Mouse (Mus musculus): ENCODE results near the gene Cfap298. TPM values are rescaled to one million over a fixed set of nuclear protein-coding genes. Genes with fewer than 3 reads are reported as not detected.

Gene Cfap298
- polyA plus RNA-seq, 1 experiment from 2014 or later, result 44.0 TPM

DNA sequence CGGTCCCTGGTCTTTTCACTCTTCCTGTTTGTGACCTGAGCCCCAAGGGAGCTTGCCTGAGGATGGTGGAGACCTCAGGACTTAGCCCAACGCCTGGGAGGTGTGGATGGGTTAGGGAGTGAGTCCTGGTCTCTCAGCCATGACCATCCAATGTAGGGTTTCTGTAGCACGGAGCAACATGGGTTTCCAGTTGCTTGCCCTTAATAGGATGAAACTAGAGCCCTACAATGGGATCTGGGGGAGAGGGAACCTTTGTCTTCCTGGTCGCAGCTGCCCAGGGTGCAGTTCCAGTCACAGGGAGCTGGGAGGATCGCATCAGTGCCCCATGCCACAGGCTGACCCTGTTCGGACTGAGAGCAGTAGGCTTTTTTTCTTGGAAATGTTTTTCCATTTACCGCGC is 17.8 kb downstream of the Cfap298 start:
- Histone ChIP-seq H3K9ac (replicated peaks; ENCODE audit: low read length) (no peak overlapping the region), H3K4me3 (ENCODE audit: low read length) (no peak overlapping the region), H3K4me1 (ENCODE audit: insufficient read depth, low read length) (peaks cover 14% of the 10 kb centered on the region), H3K27me3 (ENCODE audit: insufficient read depth, low read length) (no peaks in the 10 kb centered on the region), H3K4me2 (replicated peaks; ENCODE audit: low read depth, low read length) (no peak overlapping the region), H3K36me3 (ENCODE audit: insufficient read depth, low read length) (no peaks in the 10 kb centered on the region), H3K27ac (ENCODE audit: low read length) (peak overlapping the region; percentile 70), H3K9me3 (ENCODE audit: low read length) (peaks cover 4% of the 10 kb centered on the region; the same call in 1 of the 2 replicates)
- WGBS, result 40% methylated on average over 8 of the region's 8 CpGs
- peak; percentile 93 for ATAC-seq (ENCODE audit: low FRiP score, low TSS enrichment)

DNA sequence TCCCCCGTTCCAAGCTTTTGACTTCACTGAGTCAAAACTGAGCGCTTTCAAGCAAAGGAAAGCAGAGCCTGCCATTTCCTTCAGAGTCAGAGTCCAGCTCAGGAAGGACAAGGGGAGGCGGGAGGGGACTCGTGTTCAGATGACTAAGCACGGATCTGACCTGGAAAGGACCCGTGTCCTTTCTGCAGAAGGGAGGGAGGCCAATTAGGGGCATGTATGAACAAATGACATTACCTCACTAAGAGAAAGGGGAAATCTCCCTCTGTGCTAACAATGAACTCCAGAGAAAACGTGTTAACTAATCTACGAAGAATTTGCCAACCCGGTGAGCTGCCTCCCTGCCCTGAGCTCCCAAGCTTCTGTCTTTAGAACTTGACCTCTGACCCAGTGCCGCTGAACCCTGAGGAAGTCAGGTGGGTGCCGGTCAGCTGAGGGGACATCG is 18.9 kb downstream of the Cfap298 start:
- H3K9me3 ChIP-seq (ENCODE audit: low read length), result peaks cover 4% of the 10 kb centered on the region; the same call in 1 of the 2 replicates
- peak overlapping the region; percentile 51 for H3K9ac ChIP-seq (replicated peaks; ENCODE audit: low read length)
- 16% methylated on average over 12 of the region's 12 CpGs for WGBS
- H3K27ac ChIP-seq (ENCODE audit: low read length), result peak overlapping the region; percentile 7; the same call in 1 of the 2 replicates
- peak overlapping the region; percentile 13; the same call in 1 of the 2 replicates for H3K4me3 ChIP-seq (ENCODE audit: low read length)
- peak; percentile 67 for ATAC-seq (ENCODE audit: low FRiP score, low TSS enrichment)
- no peaks in the 10 kb centered on the region for H3K36me3 ChIP-seq (ENCODE audit: insufficient read depth, low read length)
- H3K27me3 ChIP-seq (ENCODE audit: insufficient read depth, low read length), result no peaks in the 10 kb centered on the region
- peaks cover 14% of the 10 kb centered on the region for H3K4me1 ChIP-seq (ENCODE audit: insufficient read depth, low read length)
- H3K4me2 ChIP-seq (replicated peaks; ENCODE audit: low read depth, low read length), result peak overlapping the region; percentile 36

- no peaks in the 10 kb centered on the region for H3K27me3 ChIP-seq (ENCODE audit: insufficient read depth, low read length)
- H3K9me3 ChIP-seq (ENCODE audit: low read length), result no peaks in the 10 kb centered on the region
- H3K4me2 ChIP-seq (replicated peaks; ENCODE audit: low read depth, low read length), result no peak overlapping the region
- no peak for ATAC-seq (ENCODE audit: low FRiP score, low TSS enrichment)
- peaks cover 8% of the 10 kb centered on the region for H3K4me1 ChIP-seq (ENCODE audit: insufficient read depth, low read length)
- H3K36me3 ChIP-seq (ENCODE audit: insufficient read depth, low read length), result no peaks in the 10 kb centered on the region
- no peak overlapping the region for H3K9ac ChIP-seq (replicated peaks; ENCODE audit: low read length)
- no peak overlapping the region for H3K27ac ChIP-seq (ENCODE audit: low read length)
- WGBS, result 88% methylated on average over 13 of the region's 13 CpGs
- no peak overlapping the region for H3K4me3 ChIP-seq (ENCODE audit: low read length)
Observed at GRCm38 (mm10) chr16:90911766-90912165, 23.1 kb downstream of the Cfap298 start.

DNA sequence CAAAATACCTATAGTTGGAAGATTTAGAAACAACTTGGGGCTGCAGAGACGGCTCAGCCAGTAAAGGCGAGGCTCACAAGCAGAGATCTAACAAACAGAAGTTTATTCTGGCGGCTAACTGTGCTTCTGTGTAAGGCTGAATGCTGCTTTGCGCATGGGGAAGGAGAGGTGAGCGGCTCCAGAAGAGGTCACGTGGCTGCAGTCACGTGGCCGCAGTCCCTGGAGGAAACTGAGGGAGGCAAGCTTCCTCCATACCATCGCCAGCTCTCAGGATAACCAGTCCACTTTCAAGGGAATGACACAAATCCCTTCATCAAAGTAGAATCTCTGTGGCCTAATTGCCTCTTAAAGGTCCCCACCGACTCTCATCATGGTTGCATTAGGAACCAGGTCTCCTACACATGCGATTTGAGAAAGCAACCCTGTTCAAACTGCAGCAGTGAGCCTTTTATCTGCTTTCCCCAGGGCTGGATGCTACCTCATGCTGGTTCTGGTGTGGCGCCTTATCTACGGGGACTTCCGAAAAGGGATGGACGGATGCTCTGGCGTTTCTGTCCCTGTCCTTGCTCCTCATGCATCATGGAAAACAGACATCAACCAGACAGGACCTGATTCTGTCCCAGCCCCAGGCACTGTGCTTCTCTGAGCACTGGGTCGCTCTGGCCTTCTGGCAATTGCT is 23.9 kb downstream of the Cfap298 start:
- 84% methylated on average over 17 of the region's 17 CpGs for WGBS

GRCm38 (mm10) chr16:90907250-90907649 is 27.7 kb downstream of the Cfap298 start:
- 71% methylated on average over 7 of the region's 7 CpGs for WGBS
- Histone ChIP-seq H3K4me1 (ENCODE audit: insufficient read depth, low read length) (no peaks in the 10 kb centered on the region), H3K27ac (ENCODE audit: low read length) (no peak overlapping the region), H3K9me3 (ENCODE audit: low read length) (no peaks in the 10 kb centered on the region), H3K4me2 (replicated peaks; ENCODE audit: low read depth, low read length) (no peak overlapping the region), H3K4me3 (ENCODE audit: low read length) (no peak overlapping the region), H3K36me3 (ENCODE audit: insufficient read depth, low read length) (no peaks in the 10 kb centered on the region), H3K27me3 (ENCODE audit: insufficient read depth, low read length) (no peaks in the 10 kb centered on the region), H3K9ac (replicated peaks; ENCODE audit: low read length) (no peak overlapping the region)
- ATAC-seq (ENCODE audit: low FRiP score, low TSS enrichment), result no peak

More for the DNA sequence above, 23.9 kb downstream of the Cfap298 start:
- no peaks in the 10 kb centered on the region for H3K27me3 ChIP-seq (ENCODE audit: insufficient read depth, low read length)
- ATAC-seq (ENCODE audit: low FRiP score, low TSS enrichment), result no peak
- H3K4me3 ChIP-seq (ENCODE audit: low read length), result no peak overlapping the region
- H3K4me1 ChIP-seq (ENCODE audit: insufficient read depth, low read length), result peaks cover 3% of the 10 kb centered on the region
- H3K9ac ChIP-seq (replicated peaks; ENCODE audit: low read length), result no peak overlapping the region
- no peaks in the 10 kb centered on the region for H3K9me3 ChIP-seq (ENCODE audit: low read length)
- no peak overlapping the region for H3K4me2 ChIP-seq (replicated peaks; ENCODE audit: low read depth, low read length)
- no peak overlapping the region for H3K27ac ChIP-seq (ENCODE audit: low read length)
- no peaks in the 10 kb centered on the region for H3K36me3 ChIP-seq (ENCODE audit: insufficient read depth, low read length)

DNA sequence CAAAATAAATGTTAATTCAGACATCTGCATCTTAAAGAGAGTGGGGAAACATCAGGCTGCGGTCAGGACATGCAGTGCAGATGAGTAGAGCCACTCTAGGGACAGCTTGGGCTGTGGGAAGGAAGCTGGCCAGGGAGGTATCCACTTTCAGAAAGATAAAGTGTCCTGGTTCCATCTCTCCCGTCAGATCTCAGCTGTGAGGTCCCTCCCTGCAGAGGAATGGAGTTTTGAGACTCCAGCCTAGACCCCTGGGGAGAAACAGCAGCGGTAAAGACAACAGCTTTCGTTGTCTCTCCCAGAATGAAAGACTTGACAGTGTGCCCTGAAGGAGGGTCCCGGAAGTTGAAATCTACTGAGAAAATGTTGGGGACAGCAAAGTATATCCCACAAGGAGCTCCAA is 31.6 kb downstream of the Cfap298 start:
- no peak overlapping the region for H3K4me2 ChIP-seq (replicated peaks; ENCODE audit: low read depth, low read length)
- ATAC-seq (ENCODE audit: low FRiP score, low TSS enrichment), result no peak
- H3K9ac ChIP-seq (replicated peaks; ENCODE audit: low read length), result no peak overlapping the region
- no peaks in the 10 kb centered on the region for H3K4me1 ChIP-seq (ENCODE audit: insufficient read depth, low read length)
- no peaks in the 10 kb centered on the region for H3K27me3 ChIP-seq (ENCODE audit: insufficient read depth, low read length)
- H3K9me3 ChIP-seq (ENCODE audit: low read length), result no peaks in the 10 kb centered on the region
- no peak overlapping the region for H3K27ac ChIP-seq (ENCODE audit: low read length)
- no peak overlapping the region for H3K4me3 ChIP-seq (ENCODE audit: low read length)
- 38% methylated on average over 5 of the region's 5 CpGs for WGBS
- H3K36me3 ChIP-seq (ENCODE audit: insufficient read depth, low read length), result no peaks in the 10 kb centered on the region

DNA sequence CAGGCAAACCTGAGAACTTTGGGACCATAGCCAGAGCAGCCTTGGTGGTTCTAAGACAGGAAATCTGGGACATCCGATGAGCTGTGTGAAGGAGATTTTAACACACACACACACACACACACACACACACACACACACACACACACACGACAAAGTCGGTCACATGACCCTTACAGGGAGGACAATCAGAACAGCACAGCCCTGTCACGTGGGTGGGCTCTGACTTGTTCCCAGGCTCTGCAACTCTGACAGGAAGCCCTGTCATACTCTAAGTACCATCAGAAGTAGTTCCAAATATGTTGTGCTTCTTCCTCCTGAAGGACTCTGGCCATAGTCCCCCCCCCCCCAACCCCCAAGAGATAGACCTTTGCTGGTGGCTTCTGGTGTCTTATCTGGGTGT is 33.5 kb downstream of the Cfap298 start:
- no peak overlapping the region for H3K4me2 ChIP-seq (replicated peaks; ENCODE audit: low read depth, low read length)
- WGBS, result 57% methylated on average over 4 of the region's 4 CpGs
- no peak overlapping the region for H3K27ac ChIP-seq (ENCODE audit: low read length)
- no peak; the same call in 1 of the 2 replicates for ATAC-seq (ENCODE audit: low FRiP score, low TSS enrichment)
- no peaks in the 10 kb centered on the region for H3K4me1 ChIP-seq (ENCODE audit: insufficient read depth, low read length)
- no peaks in the 10 kb centered on the region for H3K27me3 ChIP-seq (ENCODE audit: insufficient read depth, low read length)
- no peak overlapping the region for H3K9ac ChIP-seq (replicated peaks; ENCODE audit: low read length)
- no peaks in the 10 kb centered on the region for H3K36me3 ChIP-seq (ENCODE audit: insufficient read depth, low read length)
- no peak overlapping the region for H3K4me3 ChIP-seq (ENCODE audit: low read length)
- no peaks in the 10 kb centered on the region for H3K9me3 ChIP-seq (ENCODE audit: low read length)

- H3K36me3 ChIP-seq (ENCODE audit: insufficient read depth, low read length), result no peaks in the 10 kb centered on the region
- no peak overlapping the region for H3K4me3 ChIP-seq (ENCODE audit: low read length)
- WGBS, result 62% methylated on average over 12 of the region's 12 CpGs
- no peak for ATAC-seq (ENCODE audit: low FRiP score, low TSS enrichment)
- no peaks in the 10 kb centered on the region for H3K9me3 ChIP-seq (ENCODE audit: low read length)
- H3K27me3 ChIP-seq (ENCODE audit: insufficient read depth, low read length), result no peaks in the 10 kb centered on the region
- H3K9ac ChIP-seq (replicated peaks; ENCODE audit: low read length), result no peak overlapping the region
- H3K27ac ChIP-seq (ENCODE audit: low read length), result no peak overlapping the region
- H3K4me1 ChIP-seq (ENCODE audit: insufficient read depth, low read length), result no peaks in the 10 kb centered on the region
- H3K4me2 ChIP-seq (replicated peaks; ENCODE audit: low read depth, low read length), result no peak overlapping the region
Observed at GRCm38 (mm10) chr16:90899498-90899897, 35.4 kb downstream of the Cfap298 start.

GRCm38 (mm10) chr16:90897651-90898050 is 37.3 kb downstream of the Cfap298 start:
- H3K36me3 ChIP-seq (ENCODE audit: insufficient read depth, low read length), result no peaks in the 10 kb centered on the region
- WGBS, result 92% methylated on average over 3 of the region's 3 CpGs
- ATAC-seq (ENCODE audit: low FRiP score, low TSS enrichment), result no peak
- H3K9me3 ChIP-seq (ENCODE audit: low read length), result no peaks in the 10 kb centered on the region
- no peak overlapping the region for H3K4me3 ChIP-seq (ENCODE audit: low read length)
- no peak overlapping the region for H3K27ac ChIP-seq (ENCODE audit: low read length)
- 0 out of 2 replicates have a peak, but pooled peaks cover 3% of the 10 kb centered on the region for H3K27me3 ChIP-seq (ENCODE audit: insufficient read depth, low read length)
- no peak overlapping the region for H3K9ac ChIP-seq (replicated peaks; ENCODE audit: low read length)
- 0 out of 2 replicates have a peak, but pooled peaks cover 5% of the 10 kb centered on the region for H3K4me1 ChIP-seq (ENCODE audit: insufficient read depth, low read length)
- no peak overlapping the region for H3K4me2 ChIP-seq (replicated peaks; ENCODE audit: low read depth, low read length)

GRCm38 (mm10) chr16:90893792-90894191 is 41.1 kb downstream of the Cfap298 start:
- H3K9ac ChIP-seq (replicated peaks; ENCODE audit: low read length), result no peak overlapping the region
- H3K27me3 ChIP-seq (ENCODE audit: insufficient read depth, low read length), result 0 out of 2 replicates have a peak, but pooled peaks cover 3% of the 10 kb centered on the region
- H3K9me3 ChIP-seq (ENCODE audit: low read length), result no peaks in the 10 kb centered on the region
- no peak for ATAC-seq (ENCODE audit: low FRiP score, low TSS enrichment)
- H3K4me2 ChIP-seq (replicated peaks; ENCODE audit: low read depth, low read length), result no peak overlapping the region
- peaks cover 27% of the 10 kb centered on the region for H3K4me1 ChIP-seq (ENCODE audit: insufficient read depth, low read length)
- 59% methylated on average over 9 of the region's 9 CpGs for WGBS
- no peaks in the 10 kb centered on the region for H3K36me3 ChIP-seq (ENCODE audit: insufficient read depth, low read length)
- no peak overlapping the region for H3K27ac ChIP-seq (ENCODE audit: low read length)
- no peak overlapping the region for H3K4me3 ChIP-seq (ENCODE audit: low read length)

All from kidney, embryonic 16.5 days (tissue).